Mouse (Mus musculus) megakaryocyte, embryonic 14.5 days (primary cell): ENCODE data around the gene Myo5c.

ENCODE experiments used
- FLI1 ChIP-seq: IDR thresholded peaks from 2 replicates; pipeline ENCODE4 v1.6.1; 2012; ENCODE audit warnings: low read length, inconsistent platforms, mixed read lengths
- GATA1 ChIP-seq: IDR thresholded peaks from 3 replicates; pipeline ENCODE4 v1.6.1; 2012; ENCODE audit warnings: mixed read lengths, low read length, inconsistent platforms, borderline replicate concordance

DNA sequence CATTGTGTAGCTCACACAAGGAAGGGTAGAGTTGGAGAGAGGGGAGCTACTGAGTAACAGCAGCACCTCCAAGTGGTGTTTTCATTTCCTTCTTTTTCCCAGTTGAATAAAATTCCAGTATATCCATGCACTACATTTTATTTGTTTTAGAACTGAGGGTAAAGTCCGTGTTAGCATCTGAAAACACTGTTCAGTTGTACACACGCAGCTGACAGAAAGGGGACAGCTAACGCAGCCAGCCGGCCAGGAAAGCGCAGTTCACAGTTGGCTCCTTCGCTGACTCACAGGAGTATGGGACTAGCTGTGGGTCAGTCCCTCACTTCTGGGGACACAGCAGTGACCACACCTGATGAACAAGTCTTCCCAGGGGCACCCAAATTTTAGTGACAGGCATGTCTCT is 35.3 kb downstream of the Myo5c start:
- TF ChIP-seq GATA1 (no peak), FLI1 (no peak)
